Mouse (Mus musculus) right cerebral cortex, postnatal 36 days (tissue): ENCODE measurements around the gene Map1s.
A peak's percentile ranks its signal among the peaks of the same experiment; 100 is the strongest.

Experiments
- DNase-seq, 2 experiments: peaks; one replicate each; pipeline ENCODE4 v3.0.0; 2022; ENCODE audit warnings: low spot score in 2 of 2, mixed read lengths in 1 of 2

Map1s gene

DNA sequence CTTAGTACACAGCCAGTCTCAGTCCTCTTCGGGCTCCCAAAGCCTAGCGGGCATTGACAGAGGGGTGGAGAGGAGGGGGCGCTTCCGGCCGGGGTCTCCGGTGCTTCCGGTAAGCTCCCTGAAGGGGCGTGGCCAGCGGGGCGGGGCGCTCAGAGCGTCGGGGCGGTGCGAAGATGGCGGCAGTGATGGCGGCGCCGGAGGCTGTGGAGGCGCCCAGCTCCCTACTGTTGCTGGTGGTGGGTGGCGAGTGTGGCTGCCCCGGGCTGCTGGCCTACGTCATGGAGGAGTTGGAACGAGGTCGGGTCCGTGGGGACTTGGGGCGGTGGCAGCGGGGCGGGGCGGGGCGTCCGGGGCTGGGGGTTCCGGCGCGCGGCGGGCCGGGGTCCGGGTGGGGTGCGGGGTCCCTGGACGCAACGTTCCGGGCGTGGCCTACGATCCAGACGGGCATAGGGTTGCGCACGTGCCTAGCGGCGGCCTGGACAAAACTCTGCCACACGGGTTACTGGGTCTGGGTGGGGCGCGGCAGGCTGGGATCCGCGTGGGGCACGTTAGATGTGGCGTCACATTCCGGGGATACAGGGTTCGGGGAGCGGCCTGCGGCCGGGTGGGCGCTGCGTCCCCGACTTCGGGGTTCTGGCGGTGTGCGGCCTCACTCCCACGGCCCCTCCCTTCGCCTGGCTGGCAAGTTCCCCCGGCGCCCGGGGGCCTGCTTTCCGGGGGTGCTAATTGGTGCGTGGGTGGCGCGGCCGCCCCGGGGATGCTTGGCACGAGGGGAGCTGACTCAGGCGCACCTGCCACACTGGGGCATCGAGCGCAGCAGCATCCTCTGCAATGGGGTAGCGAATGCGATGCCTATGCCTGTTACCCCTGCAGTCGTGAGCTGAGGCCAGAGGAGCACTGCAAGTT, at the start of gene Map1s:
Gene Map1s, plus strand, starts transcription at position 102 of the 906 bp plus-strand sequence.
- peak; percentile 68 to 70 for DNase-seq

DNA sequence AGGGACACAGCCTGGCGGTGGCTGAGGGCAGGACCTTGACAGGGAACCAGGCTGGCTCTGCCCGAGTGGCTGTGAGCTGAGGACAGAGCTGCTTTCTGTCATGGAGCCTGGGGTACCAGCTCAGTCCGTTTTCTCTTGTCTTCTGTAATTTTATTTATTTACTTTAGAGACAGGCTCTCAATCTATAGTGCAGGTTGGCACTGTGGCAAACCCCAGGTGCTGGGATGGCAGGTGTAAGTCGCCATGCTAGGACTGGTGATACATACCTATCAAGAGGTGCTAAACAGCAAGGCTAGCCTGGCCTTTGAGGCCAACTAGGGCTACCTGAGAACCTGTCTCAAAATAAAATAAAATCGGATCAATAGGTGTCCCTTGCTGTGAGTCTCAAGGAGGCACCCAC, 49.7 kb upstream of the Map1s start:
- no peak for DNase-seq

DNA sequence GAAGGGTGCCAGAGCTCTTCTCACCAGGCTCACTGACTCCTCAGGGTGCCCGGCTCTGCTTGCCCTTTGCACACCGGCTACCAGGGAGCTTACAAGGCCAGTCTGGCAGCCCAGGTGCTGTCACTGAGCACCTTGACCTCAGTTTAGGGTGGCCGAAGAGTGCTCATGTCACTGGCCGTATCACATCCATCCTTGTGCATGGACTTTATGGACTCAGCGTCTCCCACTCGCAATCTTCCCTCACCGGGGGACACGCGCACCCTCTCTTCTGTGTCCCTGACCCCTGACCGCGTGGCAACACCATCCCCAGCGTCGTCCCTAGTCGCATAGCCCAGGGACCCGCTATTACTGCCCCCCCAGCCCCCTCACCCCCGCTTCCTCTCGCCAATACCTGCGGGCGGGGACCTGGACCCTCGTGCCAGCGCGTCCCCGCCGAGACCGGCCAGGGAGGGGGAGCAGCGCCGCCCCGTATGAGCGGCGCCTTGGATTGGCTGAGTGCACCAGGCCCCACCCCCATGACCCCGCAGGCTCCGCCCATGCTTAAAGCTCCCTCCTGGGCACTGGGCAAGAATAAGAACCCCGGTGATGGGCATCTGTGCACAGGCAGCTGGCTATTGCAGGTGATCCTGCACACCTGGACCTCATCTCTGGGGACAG, 49.1 kb upstream of the Map1s start:
- DNase-seq = peak; percentile 64 to 75

DNA sequence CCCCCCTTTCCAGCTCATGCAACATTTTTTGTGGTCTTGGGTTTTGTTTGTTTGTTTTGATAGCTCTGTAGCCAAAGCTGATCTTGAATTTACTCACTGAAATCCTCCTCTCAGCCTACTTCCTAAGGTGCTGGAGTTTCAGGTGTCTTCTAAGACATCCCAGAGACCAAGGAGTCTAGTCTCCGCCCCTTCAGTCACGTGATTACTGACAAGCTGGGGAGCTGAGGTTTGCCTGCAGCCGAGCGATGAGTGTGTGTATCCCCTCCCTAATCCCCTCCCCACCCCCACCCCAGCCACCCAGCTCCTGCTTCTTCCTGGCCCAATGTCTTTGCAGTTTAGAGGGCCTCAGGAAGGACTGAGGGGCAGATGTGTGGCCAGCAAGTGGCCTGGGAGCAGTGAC, 48.2 kb upstream of the Map1s start:
- DNase-seq = no peak

DNA sequence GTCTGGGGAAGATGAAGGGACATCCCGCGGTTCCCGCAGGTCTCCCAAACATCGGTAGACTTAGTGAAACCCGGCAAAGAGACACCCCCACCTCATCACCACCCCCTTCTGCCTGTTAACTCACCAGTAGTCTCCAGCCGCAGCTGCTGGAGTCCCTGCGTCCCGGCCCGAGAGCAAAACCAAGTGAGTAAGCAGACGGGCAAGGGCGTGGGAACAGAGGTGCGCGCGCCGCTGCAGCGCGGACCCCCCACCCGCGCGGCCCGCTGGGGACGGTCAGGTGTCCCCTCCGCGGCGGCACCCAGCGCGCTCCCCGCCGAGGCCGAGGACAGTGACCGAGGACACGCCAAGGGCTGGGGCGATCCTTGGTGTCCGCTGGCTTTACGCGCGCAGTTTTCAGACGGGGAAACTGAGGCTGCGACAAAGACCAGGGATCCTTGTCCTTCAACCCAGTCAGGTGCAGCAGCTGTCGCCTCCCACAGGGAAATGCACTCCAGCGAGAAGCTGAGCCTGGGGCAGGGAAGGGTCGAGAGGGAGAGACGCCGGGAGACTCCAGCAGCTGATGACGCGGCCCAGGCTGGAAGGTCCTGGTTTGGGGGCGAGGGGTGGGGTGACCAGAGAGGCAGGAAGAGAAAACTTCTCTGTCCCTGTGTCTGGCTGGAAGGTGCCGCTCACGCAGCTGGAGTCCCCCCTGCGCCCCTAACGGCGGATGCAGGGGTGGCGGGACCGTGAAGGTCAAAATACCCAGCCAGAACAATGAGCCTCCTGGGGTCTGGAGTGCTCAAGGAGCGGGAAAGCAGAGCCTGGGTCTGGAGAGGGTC, 42.7 kb upstream of the Map1s start, which contains the start of gene Kcnn1:
Gene Kcnn1, minus strand, starts transcription at position 435 of the 818 bp plus-strand sequence.
- no peak for DNase-seq

DNA sequence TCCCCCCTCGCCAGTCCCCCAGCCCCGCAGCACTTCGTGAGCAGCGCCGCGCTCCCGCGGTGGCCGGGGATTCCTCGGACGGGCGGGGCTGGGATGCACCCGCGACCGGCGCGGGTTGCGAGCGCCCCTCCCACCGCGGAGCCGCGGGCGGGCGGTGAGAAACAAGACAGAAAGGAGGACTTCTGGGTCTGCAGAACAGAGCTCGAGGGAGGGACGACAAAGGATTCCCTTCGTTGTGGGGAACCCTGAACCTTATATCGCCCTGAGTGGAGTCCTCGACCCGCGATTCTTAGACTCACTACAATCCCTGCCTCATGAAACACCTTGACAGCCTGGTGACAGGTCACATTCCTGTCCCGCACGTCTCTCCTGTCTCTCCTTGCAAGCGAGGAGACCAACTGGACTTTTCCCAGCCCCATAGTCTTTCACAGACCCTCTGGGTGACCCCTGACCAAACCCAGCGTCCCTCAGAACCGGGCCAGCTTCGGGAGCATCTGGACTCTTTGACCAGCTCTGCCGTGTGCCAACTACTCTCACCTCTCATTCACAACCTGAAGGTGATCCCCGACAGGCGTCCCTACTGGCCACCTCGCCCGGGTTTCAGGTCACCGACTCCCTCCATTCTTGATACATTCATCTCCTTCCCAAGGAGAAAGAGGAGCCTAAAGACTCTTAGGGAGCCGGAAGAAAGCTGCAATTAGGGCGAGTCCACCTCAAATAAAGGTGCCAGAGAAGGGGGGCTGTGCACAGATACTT, 41.6 kb upstream of the Map1s start:
- DNase-seq = no peak

DNA sequence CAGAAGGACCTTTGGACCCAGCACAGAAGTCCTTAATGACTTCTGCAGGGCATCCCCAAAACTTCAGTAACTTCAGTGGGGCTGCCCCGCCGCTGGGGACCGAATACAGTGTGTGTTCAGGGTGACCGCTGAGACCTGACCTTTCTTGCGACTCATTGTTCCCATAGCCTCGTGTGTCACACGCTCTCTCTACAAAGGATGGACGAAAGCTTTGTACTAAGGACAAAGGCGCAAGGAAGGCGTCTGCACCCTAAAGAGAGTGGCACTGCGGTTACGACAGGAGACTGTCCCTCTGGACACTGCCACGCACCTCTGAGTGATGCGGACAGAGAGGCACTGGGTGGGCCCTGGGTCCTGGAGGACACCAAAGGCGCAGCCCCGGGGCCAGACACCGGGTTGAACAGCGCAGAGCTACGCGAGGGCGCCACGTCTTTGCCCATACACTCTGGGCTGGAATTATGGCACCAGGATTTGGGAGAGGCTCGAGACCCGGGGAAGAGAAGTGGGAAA, 41.0 kb upstream of the Map1s start:
- DNase-seq = no peak

DNA sequence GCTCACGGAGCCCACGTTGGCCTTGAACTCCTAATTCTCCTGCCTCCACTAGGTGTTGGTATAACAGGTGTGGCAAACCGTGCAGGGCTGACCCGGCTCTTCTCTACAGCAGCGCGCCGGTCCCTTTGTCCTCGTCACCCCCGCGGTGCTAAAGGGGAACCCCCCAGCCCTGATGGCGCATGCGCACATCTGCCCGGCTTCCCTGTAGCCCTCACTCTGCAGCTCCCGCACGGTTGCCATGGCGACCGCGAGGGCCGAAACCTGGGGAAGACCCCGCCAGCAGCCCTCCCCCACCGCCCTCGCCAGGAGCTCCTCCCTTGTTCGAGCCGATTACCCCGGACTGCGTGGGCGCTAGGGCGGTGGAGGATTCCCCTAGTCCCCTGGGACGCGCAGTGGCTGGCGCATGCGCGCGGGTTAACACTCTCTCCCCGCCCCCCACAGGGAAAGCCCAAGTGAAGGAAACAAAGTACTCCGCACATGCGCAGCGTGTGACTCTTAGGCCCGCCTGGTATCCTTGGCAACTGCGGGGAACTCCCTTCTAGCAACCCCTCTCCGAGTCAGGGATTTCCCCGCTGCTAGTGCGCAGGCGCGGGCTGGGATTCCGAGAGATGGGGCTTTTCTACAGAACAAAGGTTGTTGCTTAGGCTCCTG, 40.3 kb upstream of the Map1s start:
- DNase-seq = peak; percentile 98

DNA sequence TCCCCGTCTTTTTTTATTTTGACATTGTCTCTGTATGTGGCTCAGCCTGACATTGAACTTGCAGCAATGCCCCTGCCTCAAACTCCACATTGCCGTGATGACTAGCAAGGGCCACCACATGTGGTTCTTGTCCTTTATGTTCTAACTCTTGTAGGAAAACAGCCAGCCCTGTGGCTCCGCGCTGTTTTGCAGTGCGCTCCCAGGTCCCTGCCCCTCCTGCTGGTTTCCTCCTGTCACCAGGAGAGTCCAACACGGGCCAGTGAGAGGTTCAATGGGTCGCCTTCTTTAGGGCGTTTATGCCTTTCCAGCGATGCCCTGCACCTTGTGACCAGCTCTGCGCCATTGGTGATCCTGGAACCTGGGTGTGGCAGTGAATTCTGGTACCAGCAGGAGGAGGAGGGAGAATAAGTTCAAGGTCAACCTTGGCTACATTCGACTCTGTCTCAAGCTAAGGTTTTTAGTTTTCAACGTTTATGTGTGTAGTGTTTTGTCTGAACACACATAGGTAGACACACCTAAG, 39.7 kb upstream of the Map1s start:
- DNase-seq = no peak

DNA sequence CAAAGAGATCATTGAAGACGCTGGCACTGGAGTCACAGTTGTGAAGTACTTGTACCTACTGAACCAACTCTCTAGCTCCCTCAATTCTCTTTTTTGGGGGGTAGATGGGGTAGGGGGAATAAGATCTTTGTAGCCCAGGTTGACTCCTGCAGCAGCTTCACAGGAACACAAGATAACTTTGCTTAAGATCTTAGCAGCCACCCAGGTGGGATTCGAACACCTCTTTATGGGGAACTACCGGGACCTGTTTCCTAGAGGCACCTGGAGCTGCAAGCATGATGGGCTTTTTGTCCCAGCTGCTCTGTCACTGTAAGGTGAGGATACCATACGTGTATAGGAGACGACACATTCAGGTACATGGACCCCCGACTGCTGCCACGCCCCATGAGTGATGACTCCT, 39.2 kb upstream of the Map1s start:
- no peak for DNase-seq

DNA sequence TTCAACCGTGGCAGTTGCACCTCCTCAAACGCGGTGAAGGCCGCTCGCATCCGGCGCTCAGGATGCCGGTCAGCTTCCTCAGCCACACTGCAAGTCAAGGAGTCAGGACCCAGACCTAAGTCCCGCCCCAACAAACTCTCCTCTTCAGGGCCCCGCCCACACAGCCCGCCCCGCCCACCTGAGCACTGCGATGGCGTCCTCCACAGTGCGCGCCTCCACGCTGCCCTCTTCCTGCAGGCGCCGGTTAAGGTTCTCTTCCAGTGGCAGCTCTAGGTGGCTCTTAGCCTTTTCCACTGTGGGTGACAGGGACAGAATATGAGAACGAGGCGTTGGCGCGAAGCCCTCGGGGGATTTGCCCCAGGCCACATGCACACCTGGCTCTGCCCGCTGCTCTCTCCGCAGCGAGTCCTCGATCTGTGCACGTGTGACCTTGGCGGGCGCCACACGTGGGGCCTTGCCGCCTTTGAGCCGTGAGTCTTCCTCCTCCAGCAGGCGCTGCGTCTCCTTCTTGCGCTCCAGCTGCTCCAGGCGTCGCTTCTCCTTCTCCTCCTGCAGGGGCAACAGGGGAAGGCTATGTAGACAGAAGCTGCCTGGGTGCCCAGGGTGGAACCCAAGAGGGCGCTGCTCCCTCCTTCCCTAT, 37.1 kb upstream of the Map1s start:
- DNase-seq = no peak

DNA sequence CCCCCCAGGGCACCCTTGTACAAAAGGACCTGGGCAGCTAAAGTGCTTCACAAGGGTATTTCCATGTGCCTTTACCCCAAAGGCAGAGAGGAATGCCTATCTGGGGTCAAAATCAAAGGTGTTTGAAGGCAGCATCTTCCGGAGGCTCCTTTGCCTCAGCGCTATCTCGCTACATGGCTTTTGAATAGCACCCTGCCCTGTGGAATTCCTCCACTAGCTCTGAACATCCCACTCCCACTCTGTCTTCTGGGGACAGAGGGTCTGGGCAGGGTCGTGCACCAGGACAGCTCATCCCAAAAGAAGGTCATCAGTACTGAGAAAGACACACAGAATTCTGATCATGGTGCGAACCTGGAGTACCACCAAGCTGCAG, 36.5 kb upstream of the Map1s start:
- no peak for DNase-seq

DNA sequence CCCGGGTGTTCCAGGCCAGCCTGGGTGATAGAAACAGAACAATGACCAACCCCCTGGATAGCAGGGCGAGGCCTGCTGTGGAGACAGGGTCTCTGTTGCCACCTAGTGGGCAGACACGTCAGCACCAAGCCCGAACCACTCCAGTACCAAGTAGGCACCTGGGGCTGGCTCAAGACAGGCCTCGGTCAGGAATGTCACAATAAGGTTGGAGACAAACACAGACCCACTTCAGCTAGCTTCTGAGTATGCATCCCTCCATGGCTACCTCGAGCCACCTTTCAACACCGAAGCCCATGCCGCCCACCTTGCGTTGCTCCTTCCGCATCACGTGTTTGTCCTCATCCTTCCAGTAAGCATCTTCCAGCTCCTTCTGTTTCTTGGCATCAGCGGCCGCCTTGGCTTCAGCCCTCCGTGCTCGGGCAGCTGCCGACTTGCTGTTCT, 36.1 kb upstream of the Map1s start:
- DNase-seq = peak; percentile 70 to 73

DNA sequence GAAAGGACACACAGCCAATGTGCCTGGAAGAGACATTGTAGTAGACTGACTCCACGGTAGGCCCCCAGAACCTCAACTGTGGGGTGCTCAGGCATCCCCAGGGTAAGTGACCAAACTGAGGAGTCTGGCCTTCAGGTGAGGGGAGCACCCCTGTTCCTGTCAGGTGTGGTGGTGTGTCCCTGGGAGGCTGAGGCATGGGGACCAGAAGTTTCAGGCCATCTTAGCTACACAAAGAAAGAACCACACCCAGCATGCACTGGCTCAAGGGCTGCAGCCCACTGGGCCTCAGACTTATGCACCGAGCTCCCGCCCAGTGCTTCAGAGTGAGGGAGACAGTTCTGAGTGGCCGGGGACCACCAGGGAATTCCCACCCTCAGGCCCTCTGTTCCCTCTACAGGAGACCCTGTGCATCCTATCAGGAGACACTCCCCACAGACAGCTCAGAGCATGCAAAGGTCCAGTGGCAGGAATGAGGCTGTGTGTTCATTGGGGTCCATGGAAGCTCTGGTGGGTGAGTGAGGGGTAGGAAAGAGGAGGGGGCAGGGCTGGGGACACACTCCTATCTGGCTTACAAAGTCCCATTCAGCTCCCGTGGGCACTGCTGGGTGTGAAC, 34.4 kb upstream of the Map1s start:
- DNase-seq = no peak

DNA sequence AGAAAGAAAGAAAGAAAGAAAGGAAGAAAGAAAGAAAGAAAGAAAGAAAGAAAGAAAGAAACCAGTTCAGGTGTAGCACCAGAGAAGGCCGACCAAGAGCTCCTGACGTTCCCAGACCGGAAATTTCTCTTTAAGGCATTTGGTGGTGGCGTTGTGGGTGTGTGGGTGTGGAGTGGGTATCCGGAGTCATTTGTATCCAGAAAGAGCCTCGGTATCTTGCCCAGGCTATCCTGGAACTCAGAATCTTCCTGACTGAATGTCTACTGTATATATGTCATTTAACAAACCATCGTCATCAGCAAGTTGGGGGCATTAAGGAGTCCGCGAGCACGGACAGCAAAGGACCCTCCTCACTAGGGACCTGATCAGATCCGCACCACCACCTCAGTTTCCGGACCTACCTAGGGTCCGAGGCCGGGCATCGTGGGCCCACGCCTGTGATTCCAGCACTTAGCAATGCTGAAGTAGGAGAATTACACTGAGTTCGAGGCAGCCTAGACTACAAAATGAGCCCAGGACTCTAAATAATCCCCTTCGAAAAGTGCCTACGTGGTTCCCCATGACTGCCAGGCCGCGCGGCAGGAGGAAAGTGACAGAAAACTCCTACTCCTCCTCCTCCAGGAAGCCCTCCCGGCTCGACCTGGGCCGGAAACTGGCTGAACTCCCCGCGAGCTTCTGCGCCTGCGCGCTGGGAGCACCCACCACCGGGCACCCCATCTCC, 32.9 kb upstream of the Map1s start:
- DNase-seq = no peak

DNA sequence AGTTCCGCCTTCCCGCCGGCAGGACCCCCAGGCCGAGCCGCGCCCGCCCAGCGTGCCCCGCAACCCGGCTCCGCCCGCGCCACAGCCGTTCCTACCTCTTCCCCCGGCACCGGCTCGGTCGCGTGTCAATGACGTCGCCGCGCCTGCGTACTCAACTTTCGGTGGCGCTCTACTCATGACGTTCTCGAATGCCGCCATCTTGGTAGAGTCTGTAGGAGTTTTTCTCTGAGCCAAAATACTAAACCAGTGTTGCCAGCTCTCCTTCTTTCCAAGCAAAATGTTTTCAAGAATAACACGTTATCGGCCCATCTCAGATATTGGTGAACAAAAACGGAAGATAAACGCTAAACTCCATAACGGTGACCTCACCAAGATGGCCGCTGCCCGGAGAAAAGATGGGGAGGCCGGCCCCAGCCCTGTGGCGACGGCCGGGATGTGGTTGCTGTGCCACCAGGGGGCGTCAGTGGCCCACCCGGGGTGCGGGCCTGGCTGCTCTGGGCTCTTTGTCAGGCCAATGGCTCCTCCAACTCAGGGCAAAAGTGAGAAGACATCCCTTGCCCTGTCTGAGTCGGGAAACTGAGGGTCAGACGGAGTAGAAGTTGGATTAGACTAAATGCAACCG, 32.3 kb upstream of the Map1s start, which contains the start of gene Ccdc124:
Gene Ccdc124, minus strand, starts transcription at position 572 of the 622 bp plus-strand sequence.
- DNase-seq = peak; percentile 91

DNA sequence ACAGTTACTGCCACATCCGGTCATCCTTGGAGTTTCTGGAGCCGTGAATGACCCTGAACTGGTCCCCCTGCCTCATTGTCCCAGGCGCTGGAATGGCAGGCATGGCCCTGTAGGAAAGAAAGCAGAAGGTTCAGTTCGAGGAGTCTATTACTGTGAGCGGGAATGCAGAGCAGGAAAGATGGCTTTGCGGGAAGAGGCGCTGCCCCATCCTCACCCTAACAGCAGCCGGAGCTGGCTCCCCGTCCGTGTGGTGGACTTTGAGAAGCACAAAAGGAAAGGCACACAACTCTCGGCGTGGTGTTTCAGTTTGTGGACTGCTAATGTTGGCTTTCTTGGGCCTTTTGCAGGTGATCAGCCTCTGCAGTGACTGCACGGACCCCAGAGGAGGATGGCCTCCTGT, 31.3 kb upstream of the Map1s start:
- DNase-seq = no peak

DNA sequence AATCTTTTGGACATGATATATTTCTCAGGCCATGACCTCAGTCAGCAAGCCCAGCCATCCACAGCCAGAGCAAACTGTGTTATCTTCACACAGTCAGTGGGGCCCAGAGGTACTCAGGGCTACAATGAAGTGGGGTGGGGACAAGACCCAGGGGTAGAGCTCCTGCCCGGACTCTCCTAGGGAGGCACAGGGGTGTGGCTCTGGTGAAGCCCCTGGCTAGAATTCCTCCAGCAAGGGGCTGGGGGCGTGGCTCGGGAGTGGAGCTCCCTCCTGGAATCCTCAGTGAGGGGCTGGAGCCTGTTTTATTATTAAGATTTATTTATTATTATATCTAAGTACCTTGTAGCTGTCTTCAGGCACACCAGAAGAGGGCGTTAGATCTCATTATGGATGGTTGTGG, 29.4 kb upstream of the Map1s start:
- DNase-seq = no peak
